ENCODE assay signal across 8 mouse cellular contexts in the genomic region with DNA sequence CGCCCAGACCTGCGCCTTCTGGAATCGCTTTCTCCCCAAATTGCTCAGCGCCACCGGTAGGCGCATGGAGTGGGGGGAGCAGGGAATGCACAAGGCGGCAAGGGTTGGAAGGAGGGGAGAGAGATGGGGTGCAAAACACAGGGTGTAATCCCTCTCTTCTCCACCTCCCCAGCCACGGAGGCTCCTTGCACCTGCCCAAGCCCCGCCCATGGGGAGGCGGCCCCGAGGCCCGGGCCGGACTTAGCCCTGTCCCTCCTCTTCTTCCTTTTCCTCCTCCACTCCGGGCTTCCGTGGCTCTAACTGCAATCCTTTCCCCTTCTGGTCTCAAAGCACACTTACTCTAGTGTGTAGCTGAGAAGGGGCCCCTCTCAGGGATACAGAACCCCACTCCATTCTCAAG. TPM values are rescaled to one million over a fixed set of nuclear protein-coding genes. Genes with fewer than 3 reads are reported as not detected.
DNase-seq lines count a peak whose midpoint lies in the region; ATAC-seq and TF ChIP-seq lines count a peak whose summit lies in the region.

No protein-coding gene starts in this region.

- peak overlapping the region; percentile 93 for H3K27ac ChIP-seq in intestine, postnatal 0 days (ENCODE audit: low read depth, low read length)
- no peak overlapping the region; the same call in 1 of the 2 replicates for H3K27ac ChIP-seq in limb, embryonic 13.5 days
- H3K27ac ChIP-seq in midbrain, embryonic 13.5 days, result peak overlapping the region; percentile 87; the same call in 1 of the 2 replicates

- peak; percentile 73 for DNase-seq in layer of hippocampus, adult 11-12 months (ENCODE audit: low spot score)
- DNase-seq in layer of hippocampus, postnatal 14 days (ENCODE audit: low spot score in 2 of 2), result no peak
- peak; percentile 72 for DNase-seq in embryo, embryonic 10.5 days (ENCODE audit: low spot score)
- DNase-seq in spleen, postnatal 10 days (ENCODE audit: low spot score in 2 of 2), result peak; percentile 84 to 88

- peak; percentile 62 for ATAC-seq in granulocyte monocyte progenitor cell, adult 5-6 weeks (replicated peaks; ENCODE audit: poor library complexity, severe bottlenecking)
- ATAC-seq in intestine, postnatal 0 days, result peak; percentile 76
- ATAC-seq in limb, embryonic 13.5 days (ENCODE audit: low FRiP score, low read depth), result 0 out of 2 replicates have a peak, but pooled peaks have one; percentile 13
- 0 out of 2 replicates have a peak, but pooled peaks have one; percentile 2 for ATAC-seq in midbrain, embryonic 13.5 days

- TF ChIP-seq CTCF in intestine, postnatal 0 days (IDR thresholded peaks at IDR 0.05; ENCODE audit: low read depth), result peak; percentile 26

- H3K4me2 ChIP-seq in intestine, postnatal 0 days (replicated peaks; ENCODE audit: low read depth), result peak overlapping the region; percentile 98
- peak overlapping the region; percentile 100 for H3K4me2 ChIP-seq in limb, embryonic 13.5 days (replicated peaks)
- H3K4me2 ChIP-seq in midbrain, embryonic 13.5 days (replicated peaks), result peak overlapping the region; percentile 100

- peaks cover 11% of the 10 kb centered on the region for H3K27me3 ChIP-seq in intestine, postnatal 0 days (replicated peaks; ENCODE audit: control insufficient read depth, insufficient read depth, low read length)
- H3K27me3 ChIP-seq in limb, embryonic 13.5 days, result peaks cover 49% of the 10 kb centered on the region
- H3K27me3 ChIP-seq in midbrain, embryonic 13.5 days, result peaks cover 43% of the 10 kb centered on the region

- H3K36me3 ChIP-seq in intestine, postnatal 0 days (ENCODE audit: control insufficient read depth, insufficient read depth), result peaks cover 32% of the 10 kb centered on the region
- peaks cover 36% of the 10 kb centered on the region for H3K36me3 ChIP-seq in limb, embryonic 13.5 days
- peaks cover 34% of the 10 kb centered on the region for H3K36me3 ChIP-seq in midbrain, embryonic 13.5 days

- no peaks in the 10 kb centered on the region for H3K9me3 ChIP-seq in intestine, postnatal 0 days (ENCODE audit: control insufficient read depth)
- no peaks in the 10 kb centered on the region for H3K9me3 ChIP-seq in limb, embryonic 13.5 days
- H3K9me3 ChIP-seq in midbrain, embryonic 13.5 days, result no peaks in the 10 kb centered on the region

- peak overlapping the region; percentile 50 for H3K4me3 ChIP-seq in intestine, postnatal 0 days (ENCODE audit: low read depth, low read length)
- peak overlapping the region; percentile 61 for H3K4me3 ChIP-seq in limb, embryonic 13.5 days
- H3K4me3 ChIP-seq in midbrain, embryonic 13.5 days (replicated peaks), result peak overlapping the region; percentile 63

- H3K9ac ChIP-seq in intestine, postnatal 0 days (ENCODE audit: low read depth, low read length), result peak overlapping the region; percentile 70
- peak overlapping the region; percentile 78 for H3K9ac ChIP-seq in limb, embryonic 13.5 days
- H3K9ac ChIP-seq in midbrain, embryonic 13.5 days (replicated peaks), result peak overlapping the region; percentile 86

- whole genome bisulfite sequencing in intestine, postnatal 0 days, result under 1% methylated on average over 14 of the region's 15 CpGs
- 1% methylated on average over 15 of the region's 15 CpGs for WGBS in limb, embryonic 13.5 days
- under 1% methylated on average over 15 of the region's 15 CpGs for WGBS in midbrain, embryonic 13.5 days

- peaks cover 2% of the 10 kb centered on the region; the same call in 1 of the 2 replicates for H3K4me1 ChIP-seq in intestine, postnatal 0 days (replicated peaks; ENCODE audit: control insufficient read depth, insufficient read depth, low read length)
- H3K4me1 ChIP-seq in limb, embryonic 13.5 days, result peaks cover 22% of the 10 kb centered on the region
- H3K4me1 ChIP-seq in midbrain, embryonic 13.5 days (replicated peaks), result peaks cover 40% of the 10 kb centered on the region

RNA-seq across cellular contexts. Expression of gene Ufsp1, which starts 1.1 kb away (rescaled TPM):
- total RNA-seq in layer of hippocampus, postnatal 14 days (2021), result 10 to 100 TPM; 18.0 to 19.9 TPM
- total RNA-seq in granulocyte monocyte progenitor cell, adult 5-6 weeks (2014; fragmentation: Nextera tagmentation), result 0.53 TPM in 1 of 2 replicates, not detected in the other
- 0.43 and 5.2 TPM in 2 replicates for total RNA-seq in granulocyte monocyte progenitor cell, adult 5-6 weeks (2017)
- polyA plus RNA-seq in intestine, postnatal 0 days (2015; fragmentation: Nextera tagmentation; extraction: Ambion mirVana), result 10.4 and 11.0 TPM in 2 replicates
- 8.4 and 9.6 TPM in 2 replicates for polyA plus RNA-seq in limb, embryonic 13.5 days (2015; fragmentation: Nextera tagmentation; extraction: Ambion mirVana)
- polyA plus RNA-seq in midbrain, embryonic 13.5 days (2015; fragmentation: Nextera tagmentation; extraction: Ambion mirVana), result 9.7 and 10.0 TPM in 2 replicates

RNA-seq across cellular contexts. Expression of gene Ache, which starts 6.0 kb away (rescaled TPM):
- 100 to 1,000 TPM in 1 of 2 experiments, 10 to 100 TPM in 1; 85.6 to 100 TPM for total RNA-seq in layer of hippocampus, postnatal 14 days (2021)
- not detected in 2 replicates for total RNA-seq in granulocyte monocyte progenitor cell, adult 5-6 weeks (2014; fragmentation: Nextera tagmentation)
- total RNA-seq in granulocyte monocyte progenitor cell, adult 5-6 weeks (2017), result 0.04 and 0.10 TPM in 2 replicates
- polyA plus RNA-seq in intestine, postnatal 0 days (2015; fragmentation: Nextera tagmentation; extraction: Ambion mirVana), result 8.9 and 9.6 TPM in 2 replicates
- 17.2 and 18.3 TPM in 2 replicates for polyA plus RNA-seq in limb, embryonic 13.5 days (2015; fragmentation: Nextera tagmentation; extraction: Ambion mirVana)
- 11.2 and 11.3 TPM in 2 replicates for polyA plus RNA-seq in midbrain, embryonic 13.5 days (2015; fragmentation: Nextera tagmentation; extraction: Ambion mirVana)

RNA-seq across cellular contexts. Expression of gene Srrt, which starts 14.2 kb away (rescaled TPM):
- 100 to 1,000 TPM; 189 to 217 TPM for total RNA-seq in layer of hippocampus, postnatal 14 days (2021)
- total RNA-seq in granulocyte monocyte progenitor cell, adult 5-6 weeks (2014; fragmentation: Nextera tagmentation), result 238 and 321 TPM in 2 replicates
- 239 and 278 TPM in 2 replicates for total RNA-seq in granulocyte monocyte progenitor cell, adult 5-6 weeks (2017)
- polyA plus RNA-seq in intestine, postnatal 0 days (2015; fragmentation: Nextera tagmentation; extraction: Ambion mirVana), result 31.3 and 32.2 TPM in 2 replicates
- polyA plus RNA-seq in limb, embryonic 13.5 days (2015; fragmentation: Nextera tagmentation; extraction: Ambion mirVana), result 141 and 149 TPM in 2 replicates
- polyA plus RNA-seq in midbrain, embryonic 13.5 days (2015; fragmentation: Nextera tagmentation; extraction: Ambion mirVana), result 116 and 123 TPM in 2 replicates

RNA-seq across cellular contexts. Expression of gene Trip6, which starts 20.9 kb away (rescaled TPM):
- total RNA-seq in layer of hippocampus, postnatal 14 days (2021), result 1 to 10 TPM; 4.6 to 6.0 TPM
- total RNA-seq in granulocyte monocyte progenitor cell, adult 5-6 weeks (2014; fragmentation: Nextera tagmentation), result 9.4 and 9.9 TPM in 2 replicates
- total RNA-seq in granulocyte monocyte progenitor cell, adult 5-6 weeks (2017), result 2.9 and 5.6 TPM in 2 replicates
- polyA plus RNA-seq in intestine, postnatal 0 days (2015; fragmentation: Nextera tagmentation; extraction: Ambion mirVana), result 23.8 and 24.8 TPM in 2 replicates
- 104 and 107 TPM in 2 replicates for polyA plus RNA-seq in limb, embryonic 13.5 days (2015; fragmentation: Nextera tagmentation; extraction: Ambion mirVana)
- polyA plus RNA-seq in midbrain, embryonic 13.5 days (2015; fragmentation: Nextera tagmentation; extraction: Ambion mirVana), result 19.8 and 22.1 TPM in 2 replicates

RNA-seq across cellular contexts. Expression of gene Slc12a9, which starts 40.1 kb away (rescaled TPM):
- 10 to 100 TPM; 29.7 to 35.5 TPM for total RNA-seq in layer of hippocampus, postnatal 14 days (2021)
- total RNA-seq in granulocyte monocyte progenitor cell, adult 5-6 weeks (2014; fragmentation: Nextera tagmentation), result 16.3 and 26.3 TPM in 2 replicates
- 6.5 and 6.6 TPM in 2 replicates for total RNA-seq in granulocyte monocyte progenitor cell, adult 5-6 weeks (2017)
- 11.8 and 13.4 TPM in 2 replicates for polyA plus RNA-seq in intestine, postnatal 0 days (2015; fragmentation: Nextera tagmentation; extraction: Ambion mirVana)
- polyA plus RNA-seq in limb, embryonic 13.5 days (2015; fragmentation: Nextera tagmentation; extraction: Ambion mirVana), result 17.2 and 17.9 TPM in 2 replicates
- 21.8 and 23.4 TPM in 2 replicates for polyA plus RNA-seq in midbrain, embryonic 13.5 days (2015; fragmentation: Nextera tagmentation; extraction: Ambion mirVana)

Comparison
In these comparisons a context has a peak if more than half of its experiments do, and no peak if none do; other contexts are left out.
1. DNase-seq: peak in layer of hippocampus, adult 11-12 months (single experiment), embryo, embryonic 10.5 days (single experiment) and spleen, postnatal 10 days (2 of 2); none in layer of hippocampus, postnatal 14 days (0 of 2).
2. ATAC-seq: peak in every context shown above with its lines; median percentile 76 in intestine, postnatal 0 days; 62 in granulocyte monocyte progenitor cell, adult 5-6 weeks; 13 in limb, embryonic 13.5 days; 2 in midbrain, embryonic 13.5 days.
3. Peak in every context shown above with its lines, with median percentiles within 50 percentile points of each other: H3K4me2 ChIP-seq, H3K4me3 ChIP-seq and H3K9ac ChIP-seq.